Mouse (Mus musculus): Measurements from ENCODE around the gene Nxpe3.

- TF ChIP-seq POLR2A (IDR thresholded peaks at IDR 0.05; ENCODE audit: low read depth, low read length) (no peak), CTCF (conservative IDR thresholded peaks at IDR 0.05; ENCODE audit: insufficient read depth, insufficient read length, low read depth, low read length) (no peak)
Observed at GRCm38 (mm10) chr16:55801629-55802028, 93.5 kb downstream of the Nxpe3 start.
